Mouse (Mus musculus) CH12.LX (cell line): ENCODE data around the gene Otop3. TPM values are rescaled to one million over a fixed set of nuclear protein-coding genes. Genes with fewer than 3 reads are reported as not detected.

Experiments used
- DNase-seq: peaks from one replicate; pipeline ENCODE4 v3.0.0-alpha.2; 2013; ENCODE audit errors: extremely low read depth
- H3K27ac ChIP-seq: 2 replicates; pipeline ENCODE4 v1.5.1; 2012; ENCODE audit warnings: low read depth, mild to moderate bottlenecking, control low read depth, moderate library complexity; ENCODE audit not compliant: insufficient read depth
- H3K27me3 ChIP-seq: replicated peaks from 2 replicates; pipeline ENCODE3; 2012; ENCODE audit warnings: inconsistent platforms
- H3K36me3 ChIP-seq, 2 experiments: replicated peaks in 1 of 2; 2 replicates each; pipeline versions ENCODE3 to v1.6.1; 2012; ENCODE audit warnings: inconsistent platforms in 1 of 2, low read length in 1 of 2, mild to moderate bottlenecking in 1 of 2, mixed read lengths in 1 of 2, moderate library complexity in 1 of 2; ENCODE audit not compliant: control insufficient read depth in 1 of 2, insufficient read depth in 1 of 2
- H3K4me1 ChIP-seq, 2 experiments: 2 replicates each; pipeline ENCODE4 v1.6.1; 2012; ENCODE audit warnings: inconsistent platforms in 1 of 2, moderate library complexity in 1 of 2; ENCODE audit not compliant: insufficient read depth in 2 of 2, control insufficient read depth in 1 of 2
- H3K4me2 ChIP-seq: 2 replicates; pipeline ENCODE4 v1.6.1; 2012; ENCODE audit warnings: low read depth, mild to moderate bottlenecking, control low read depth; ENCODE audit not compliant: poor library complexity, insufficient read depth, severe bottlenecking
- H3K4me3 ChIP-seq, 3 experiments: fragments of 150-350 bp in 1 of 3; sonication (generic) in 1 of 3; replicated peaks in 1 of 3; 2 replicates each; pipeline versions ENCODE3 to v1.5.1; 2011 to 2012; ENCODE audit warnings: low read depth in 2 of 3, low read length in 2 of 3, mild to moderate bottlenecking in 2 of 3, moderate library complexity in 2 of 3, control low read depth in 1 of 3, improper control_type of control experiment in 1 of 3, inconsistent platforms in 1 of 3, mixed read lengths in 1 of 3; ENCODE audit not compliant: poor library complexity in 1 of 3
- H3K79me2 ChIP-seq: replicated peaks from 2 replicates; pipeline ENCODE4 v1.6.1; 2012; ENCODE audit warnings: mild to moderate bottlenecking, moderate library complexity; ENCODE audit not compliant: control insufficient read depth, poor library complexity, insufficient read depth, severe bottlenecking; ENCODE audit errors: extremely low read depth
- H3K9ac ChIP-seq: 2 replicates; pipeline ENCODE4 v1.6.1; 2012; ENCODE audit warnings: low read depth, mild to moderate bottlenecking, control low read depth, moderate library complexity; ENCODE audit not compliant: insufficient read depth
- H3K9me3 ChIP-seq: replicated peaks from 2 replicates; pipeline ENCODE3; 2012; ENCODE audit warnings: low read length, inconsistent platforms, mixed read lengths
- BHLHE40 ChIP-seq: IDR thresholded peaks from 2 replicates; pipeline ENCODE4 v1.6.1; 2011; ENCODE audit warnings: mild to moderate bottlenecking, low read depth, low read length, improper control_type of control experiment
- CHD2 ChIP-seq: IDR thresholded peaks from 2 replicates; pipeline ENCODE4 v1.6.1; 2011; ENCODE audit warnings: low read length, improper control_type of control experiment
- CTCF ChIP-seq, 2 experiments: IDR thresholded peaks in 1 of 2; conservative IDR thresholded peaks in 1 of 2; 2 replicates each; pipeline ENCODE4 v1.5.1; 2011 to 2012; ENCODE audit warnings: low read depth in 2 of 2, low read length in 2 of 2, improper control_type of control experiment in 1 of 2, inconsistent platforms in 1 of 2, mild to moderate bottlenecking in 1 of 2, moderate library complexity in 1 of 2
- PAX5 ChIP-seq: IDR thresholded peaks from 2 replicates; pipeline ENCODE4 v1.6.1; 2012; ENCODE audit warnings: low read length, inconsistent platforms, mixed read lengths
- SIN3A ChIP-seq: IDR thresholded peaks from 2 replicates; pipeline ENCODE4 v1.6.1; 2012; ENCODE audit warnings: low read length, improper control_type of control experiment, inconsistent platforms
- dilution Hi-C: fragments of 300-500 bp; cut with MboI; formaldehyde crosslinking; loops from 2 replicates; pipeline ENCODE4 v1.14.3; 2020; ENCODE audit warnings: low sequenced_read_pairs; ENCODE audit not compliant: extremely low pct_unique_long_range_greater_than_20kb, extremely low pct_ligation_motif_present
- in situ Hi-C: fragments of 300-500 bp; cut with MboI; formaldehyde crosslinking; loops from 3 replicates; pipeline ENCODE4 v1.14.3; 2019; ENCODE audit warnings: low sequenced_read_pairs, low pct_ligation_motif_present, low pct_unique_long_range_greater_than_20kb, mixed read lengths
- polyA plus RNA-seq: library from polyadenylated mRNA; unstranded; fragments of >175 nt; gene quantifications from 2 replicates; pipeline ENCODE4 v1.2.1, GENCODE M21; 2012; ENCODE audit warnings: low read depth; ENCODE audit not compliant: insufficient read length
- total RNA-seq, 2 experiments: library from RNA; depleted of rRNA; stranded (reverse); fragments of 300-350 nt in 1 of 2; fragments of >200 nt in 1 of 2; gene quantifications; 2 replicates each; pipeline ENCODE4 v1.2.3; 2012 to 2014

Otop3 gene
- total and polyA plus RNA-seq, 3 experiments, result not detected

DNA sequence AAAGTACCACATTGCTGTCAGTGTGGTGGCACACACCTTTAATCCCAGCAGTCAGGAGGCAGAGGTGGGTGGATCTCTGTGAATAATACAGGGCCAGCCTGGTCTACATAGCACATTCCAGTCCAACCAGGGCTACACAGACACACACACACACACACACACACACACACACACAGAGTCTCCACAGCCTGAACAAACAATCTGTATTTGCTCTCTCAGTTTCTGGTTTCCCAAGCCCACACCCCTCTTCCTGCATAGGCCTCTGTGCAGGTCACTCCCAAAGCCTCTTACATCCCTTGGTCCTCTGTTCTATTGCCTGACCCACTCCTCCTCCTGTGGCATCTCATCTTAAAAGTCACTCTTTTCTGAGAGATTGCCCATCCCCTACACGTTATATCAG, 37.5 kb downstream of the Otop3 start:
- H3K4me1 ChIP-seq, result peaks cover 12% of the 10 kb centered on the region in 2 experiments
- no peaks in the 10 kb centered on the region for H3K9me3 ChIP-seq
- no peak overlapping the region for H3K4me2 ChIP-seq
- no peaks in the 10 kb centered on the region for H3K79me2 ChIP-seq
- dilution Hi-C loops, result no loop called here
- no peak overlapping the region for H3K4me3 ChIP-seq
- H3K27ac ChIP-seq, result no peak overlapping the region
- TF ChIP-seq SIN3A, result no peak
- TF ChIP-seq, all 38 proteins: peak for 0
- H3K27me3 ChIP-seq, result peaks cover 95% of the 10 kb centered on the region
- no peaks in the 10 kb centered on the region for H3K36me3 ChIP-seq
- no peak overlapping the region for H3K9ac ChIP-seq
- in situ Hi-C loops, result no loop called here
- DNase-seq, result no peak

DNA sequence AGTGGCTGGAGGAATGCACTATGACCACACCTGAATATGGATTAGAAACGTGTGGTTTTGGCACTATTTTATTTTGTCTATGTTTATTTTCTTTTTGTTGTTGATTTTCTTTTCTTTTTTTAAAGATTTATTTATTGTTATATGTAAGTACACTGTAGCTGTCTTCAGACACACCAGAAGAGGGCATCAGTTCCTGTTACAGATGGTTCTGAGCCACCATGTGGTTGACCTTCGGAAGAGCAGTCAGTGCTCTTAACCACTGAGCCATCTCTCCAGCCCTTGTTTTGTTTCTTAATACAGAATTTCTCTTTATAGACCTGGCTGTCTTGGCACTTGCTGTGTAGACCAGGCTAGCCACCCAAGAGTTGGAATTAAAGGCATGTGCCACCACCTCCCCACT, 38.2 kb downstream of the Otop3 start:
- no peak overlapping the region for H3K9ac ChIP-seq
- H3K4me3 ChIP-seq, result no peak overlapping the region
- peaks cover 92% of the 10 kb centered on the region for H3K27me3 ChIP-seq
- DNase-seq, result no peak
- H3K9me3 ChIP-seq, result no peaks in the 10 kb centered on the region
- dilution Hi-C loops (no loop called here), in situ Hi-C loops (no loop called here)
- no peak overlapping the region for H3K4me2 ChIP-seq
- no peaks in the 10 kb centered on the region for H3K36me3 ChIP-seq
- H3K79me2 ChIP-seq, result no peaks in the 10 kb centered on the region
- H3K4me1 ChIP-seq, result peaks cover 5 to 10% of the 10 kb centered on the region in 2 experiments
- no peak for TF ChIP-seq PAX5
- TF ChIP-seq CTCF (conservative IDR thresholded peaks at IDR 0.05 in 1 of 2, IDR thresholded peaks at IDR 0.05 in 1 of 2; ENCODE audit: low read depth in 2 of 2, low read length in 2 of 2), result peak in 1 of 2 experiments; percentile 71; a peak in 2 of 4 replicates
- no peak overlapping the region for H3K27ac ChIP-seq

DNA sequence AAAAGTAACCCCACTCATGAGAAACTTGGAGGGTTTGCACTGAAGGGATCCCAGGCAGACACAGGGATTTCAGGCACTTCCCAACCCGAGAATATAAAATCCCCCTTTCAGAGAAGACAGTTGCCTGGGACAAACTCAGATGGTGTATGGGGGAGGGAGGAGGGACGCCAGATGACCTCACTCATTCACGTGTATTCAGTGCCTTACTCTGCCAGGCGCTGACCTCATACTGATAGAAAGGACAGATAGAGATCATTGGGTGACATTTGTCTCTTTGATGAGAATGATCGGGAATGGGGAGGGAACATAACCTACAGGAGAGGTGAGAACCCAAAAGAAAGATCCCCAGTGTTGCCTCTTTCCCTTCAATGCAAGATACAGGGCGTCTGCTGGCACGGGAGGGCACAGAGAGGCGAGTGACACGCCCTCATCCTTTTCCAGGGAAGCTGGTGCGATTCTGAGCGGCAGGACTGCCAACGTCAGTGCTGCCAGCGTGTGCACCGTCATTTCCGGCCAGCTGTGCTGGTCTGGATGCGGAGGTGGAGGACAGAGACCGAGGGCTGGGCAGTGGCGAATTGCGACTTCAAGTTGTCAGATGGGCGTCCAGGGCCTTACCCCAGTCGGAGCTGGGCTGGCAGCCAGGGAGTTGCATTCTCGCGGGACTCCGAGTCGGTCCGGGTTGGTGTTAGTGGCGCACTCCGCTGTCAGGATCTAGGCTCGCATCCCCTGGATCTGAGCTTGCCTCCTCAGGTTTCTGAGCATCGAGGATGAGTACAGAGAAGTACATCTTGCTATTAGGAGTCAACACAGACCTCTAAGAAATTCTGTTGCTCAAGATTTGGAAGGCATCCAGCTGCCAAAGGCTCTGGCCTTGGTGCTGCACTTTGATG, 39.5 kb downstream of the Otop3 start:
- Histone ChIP-seq H3K27ac (no peak overlapping the region), H3K9ac (peak overlapping the region; percentile 35), H3K4me1 (peaks cover 4 to 10% of the 10 kb centered on the region in 2 experiments; a peak in 3 of 4 replicates), H3K4me3 (peak overlapping the region in 2 of 3 experiments; percentile 17 to 57), H3K9me3 (peaks cover 10% of the 10 kb centered on the region), H3K27me3 (peaks cover 92% of the 10 kb centered on the region), H3K36me3 (no peaks in the 10 kb centered on the region), H3K4me2 (peak overlapping the region; percentile 94), H3K79me2 (no peaks in the 10 kb centered on the region)
- dilution Hi-C loops, result no loop called here
- no peak for TF ChIP-seq PAX5
- peak; percentile 49; the same call in 1 of the 2 replicates for TF ChIP-seq BHLHE40
- peak; percentile 77 for TF ChIP-seq SIN3A
- peak; percentile 75; the same call in 1 of the 2 replicates for TF ChIP-seq CHD2
- in situ Hi-C loops, result no loop called here
- DNase-seq, result no peak
